Mouse (Mus musculus) spleen, embryonic (tissue): ENCODE results near the gene Nepro.

Experiments
- CTCF ChIA-PET: fragments of 350-600 bp; sonication (Branson Sonifier 250); formaldehyde crosslinking; loops from one replicate; lab custom pipeline; 2022; lab: Charles Lee

Gene Nepro

GRCm38 (mm10) chr16:44702272-44702671 is 21.8 kb upstream of the Nepro start:
- CTCF ChIA-PET: no interaction called here

- CTCF ChIA-PET: no interaction called here
These were observed 20.6 kb upstream of the Nepro start for GRCm38 (mm10) chr16:44703458-44703857.

GRCm38 (mm10) chr16:44716305-44717140 is 7.6 kb upstream of the Nepro start:
- CTCF ChIA-PET: interaction anchor here (0.7 kb wide), 1 partner anchor 9 kb away, joined by 4 read pairs; no protein-coding TSS in a partner anchor

GRCm38 (mm10) chr16:44717141-44717634 is 6.9 kb upstream of the Nepro start:
- CTCF ChIA-PET: interaction anchor here (0.7 kb wide), 1 partner anchor 8 kb away, joined by 4 read pairs; no protein-coding TSS in a partner anchor

- CTCF ChIA-PET: no interaction called here
These were observed 6.3 kb upstream of the Nepro start for GRCm38 (mm10) chr16:44717838-44718237.

GRCm38 (mm10) chr16:44719349-44719748 is 4.8 kb upstream of the Nepro start:
- CTCF ChIA-PET: no interaction called here

- CTCF ChIA-PET: no interaction called here
These were observed 3.6 kb upstream of the Nepro start for GRCm38 (mm10) chr16:44720518-44720917.

- CTCF ChIA-PET: interaction anchor here (0.6 kb wide), 1 partner anchor 143 kb away, joined by 6 read pairs; no protein-coding TSS in a partner anchor
These were observed 1.4 kb upstream of the Nepro start for GRCm38 (mm10) chr16:44722666-44723065.

GRCm38 (mm10) chr16:44724847-44725246 is 746 bp downstream of the Nepro start:
- CTCF ChIA-PET: interaction anchor here (0.7 to 1.4 kb wide), 3 partner anchors 8 to 746 kb away, joined by 3 to 4 read pairs (median 4); no protein-coding TSS in a partner anchor

GRCm38 (mm10) chr16:44725286-44726223 is 1.5 kb downstream of the Nepro start:
- CTCF ChIA-PET: interaction anchor here (0.7 to 1.4 kb wide), 3 partner anchors 8 to 746 kb away, joined by 3 to 4 read pairs (median 4); no protein-coding TSS in a partner anchor

GRCm38 (mm10) chr16:44727525-44727924 is 3.4 kb downstream of the Nepro start:
- CTCF ChIA-PET: interaction anchor here (0.6 kb wide), 1 partner anchor 9 kb away, joined by 3 read pairs; no protein-coding TSS in a partner anchor

- CTCF ChIA-PET: no interaction called here
These were observed 10.0 kb downstream of the Nepro start for GRCm38 (mm10) chr16:44734059-44734458.

- CTCF ChIA-PET: no interaction called here
These were observed 11.6 kb downstream of the Nepro start for GRCm38 (mm10) chr16:44735676-44736075.

GRCm38 (mm10) chr16:44736118-44736517 is 12.0 kb downstream of the Nepro start:
- CTCF ChIA-PET: no interaction called here

- CTCF ChIA-PET: interaction anchor here (0.7 to 1.4 kb wide), 2 partner anchors 17 to 347 kb away, joined by 3 to 4 read pairs; no protein-coding TSS in a partner anchor
These were observed 18.7 kb downstream of the Nepro start for GRCm38 (mm10) chr16:44742753-44743152.

GRCm38 (mm10) chr16:44745471-44745865 is 21.4 kb downstream of the Nepro start:
- CTCF ChIA-PET: interaction anchor here (1.1 kb wide), 1 partner anchor 344 kb away, joined by 3 read pairs; no protein-coding TSS in a partner anchor

- CTCF ChIA-PET: interaction anchor here (1.1 kb wide), 1 partner anchor 343 kb away, joined by 3 read pairs; no protein-coding TSS in a partner anchor
These were observed 21.9 kb downstream of the Nepro start, which contains the start of gene Gtpbp8 for GRCm38 (mm10) chr16:44745866-44746562. Gene Gtpbp8, minus strand, starts transcription at chr16:44746363.

GRCm38 (mm10) chr16:44748007-44748406 is 23.9 kb downstream of the Nepro start:
- CTCF ChIA-PET: no interaction called here

- CTCF ChIA-PET: interaction anchor here (0.7 kb wide), 1 partner anchor 335 kb away, joined by 3 read pairs; no protein-coding TSS in a partner anchor
These were observed 33.6 kb downstream of the Nepro start for GRCm38 (mm10) chr16:44757700-44758099.

- CTCF ChIA-PET: no interaction called here
These were observed 37.7 kb downstream of the Nepro start for GRCm38 (mm10) chr16:44761811-44762210.
